Mouse (Mus musculus): ENCODE data around the gene Gpatch3.

The Gpatch3 gene

GRCm38 (mm10) chr4:133584059-133584951, 9.8 kb downstream of the Gpatch3 start, which contains the start of gene Gpn2:
Gene Gpn2 (plus strand): TSS chr4:133584362.
- peak; percentile 80 to 91 for DNase-seq (ENCODE audit: low spot score in 2 of 2)

GRCm38 (mm10) chr4:133592570-133592969, 18.0 kb downstream of the Gpatch3 start:
- peak; percentile 70 to 89 for DNase-seq (ENCODE audit: low spot score in 2 of 2)

- no peak for DNase-seq (ENCODE audit: low spot score in 2 of 2)
Measured at GRCm38 (mm10) chr4:133595538-133595937, 21.0 kb downstream of the Gpatch3 start.

- no peak for DNase-seq (ENCODE audit: low spot score in 2 of 2)
Measured at GRCm38 (mm10) chr4:133596084-133596483, 21.5 kb downstream of the Gpatch3 start.

GRCm38 (mm10) chr4:133598616-133599015, 24.1 kb downstream of the Gpatch3 start:
- DNase-seq (ENCODE audit: low spot score in 2 of 2): no peak

- DNase-seq (ENCODE audit: low spot score in 2 of 2): no peak
Measured at GRCm38 (mm10) chr4:133599116-133599515, 24.6 kb downstream of the Gpatch3 start.

- DNase-seq (ENCODE audit: low spot score in 2 of 2): peak; percentile 86 to 92
Measured at GRCm38 (mm10) chr4:133599571-133600073, 25.1 kb downstream of the Gpatch3 start.

GRCm38 (mm10) chr4:133600306-133600705, 25.8 kb downstream of the Gpatch3 start:
- no peak for DNase-seq (ENCODE audit: low spot score in 2 of 2)

- DNase-seq (ENCODE audit: low spot score in 2 of 2): peak; percentile 66 to 88
Measured at GRCm38 (mm10) chr4:133601721-133602218, 27.2 kb downstream of the Gpatch3 start, which contains the start of gene Sfn. Gene Sfn (minus strand): TSS chr4:133602168.

GRCm38 (mm10) chr4:133603056-133603455, 28.5 kb downstream of the Gpatch3 start:
- no peak for DNase-seq (ENCODE audit: low spot score in 2 of 2)

- DNase-seq (ENCODE audit: low spot score in 2 of 2): no peak
Measured at GRCm38 (mm10) chr4:133604175-133604574, 29.6 kb downstream of the Gpatch3 start.

- DNase-seq (ENCODE audit: low spot score in 2 of 2): no peak
Measured at GRCm38 (mm10) chr4:133604856-133605255, 30.3 kb downstream of the Gpatch3 start.

- DNase-seq (ENCODE audit: low spot score in 2 of 2): no peak
Measured at GRCm38 (mm10) chr4:133605330-133605729, 30.8 kb downstream of the Gpatch3 start.

GRCm38 (mm10) chr4:133607284-133607683, 32.7 kb downstream of the Gpatch3 start:
- no peak for DNase-seq (ENCODE audit: low spot score in 2 of 2)

GRCm38 (mm10) chr4:133609719-133610118, 35.2 kb downstream of the Gpatch3 start:
- peak; percentile 86 to 97 for DNase-seq (ENCODE audit: low spot score in 2 of 2)

- DNase-seq (ENCODE audit: low spot score in 2 of 2): no peak
Measured at GRCm38 (mm10) chr4:133611815-133612214, 37.3 kb downstream of the Gpatch3 start.

GRCm38 (mm10) chr4:133612416-133612815, 37.9 kb downstream of the Gpatch3 start:
- no peak for DNase-seq (ENCODE audit: low spot score in 2 of 2)

GRCm38 (mm10) chr4:133613026-133613425, 38.5 kb downstream of the Gpatch3 start:
- no peak for DNase-seq (ENCODE audit: low spot score in 2 of 2)

- no peak for DNase-seq (ENCODE audit: low spot score in 2 of 2)
Measured at GRCm38 (mm10) chr4:133613867-133614266, 39.3 kb downstream of the Gpatch3 start.

- DNase-seq (ENCODE audit: low spot score in 2 of 2): peak in 1 of 2 experiments; percentile 63
Measured at GRCm38 (mm10) chr4:133614274-133614761, 39.8 kb downstream of the Gpatch3 start.

GRCm38 (mm10) chr4:133615416-133615815, 40.9 kb downstream of the Gpatch3 start:
- peak in 1 of 2 experiments; percentile 60 for DNase-seq (ENCODE audit: low spot score in 2 of 2)

- no peak for DNase-seq (ENCODE audit: low spot score in 2 of 2)
Measured at GRCm38 (mm10) chr4:133617936-133618335, 43.4 kb downstream of the Gpatch3 start.

All from spleen, postnatal 4 days (tissue).